Mouse (Mus musculus) T-cell, adult 2 months (primary cell): ENCODE measurements at regions not wholly inside any gene's neighbourhood (a gene's known extent, or its start where the extent isn't known, plus 50 kb on each side); places are given as distances from the start of the nearest gene placed in this dataset.
A peak's percentile ranks its signal among the peaks of the same experiment; 100 is the strongest.
"Not testable (repeated sequence)": the region's sequence is repeated elsewhere in the genome, so short reads cannot be mapped to it uniquely, and the experiment has no call there.

Experiments
- DNase-seq: peaks from one replicate; pipeline ENCODE4 v3.0.0; 2022; ENCODE audit warnings: low spot score

DNA sequence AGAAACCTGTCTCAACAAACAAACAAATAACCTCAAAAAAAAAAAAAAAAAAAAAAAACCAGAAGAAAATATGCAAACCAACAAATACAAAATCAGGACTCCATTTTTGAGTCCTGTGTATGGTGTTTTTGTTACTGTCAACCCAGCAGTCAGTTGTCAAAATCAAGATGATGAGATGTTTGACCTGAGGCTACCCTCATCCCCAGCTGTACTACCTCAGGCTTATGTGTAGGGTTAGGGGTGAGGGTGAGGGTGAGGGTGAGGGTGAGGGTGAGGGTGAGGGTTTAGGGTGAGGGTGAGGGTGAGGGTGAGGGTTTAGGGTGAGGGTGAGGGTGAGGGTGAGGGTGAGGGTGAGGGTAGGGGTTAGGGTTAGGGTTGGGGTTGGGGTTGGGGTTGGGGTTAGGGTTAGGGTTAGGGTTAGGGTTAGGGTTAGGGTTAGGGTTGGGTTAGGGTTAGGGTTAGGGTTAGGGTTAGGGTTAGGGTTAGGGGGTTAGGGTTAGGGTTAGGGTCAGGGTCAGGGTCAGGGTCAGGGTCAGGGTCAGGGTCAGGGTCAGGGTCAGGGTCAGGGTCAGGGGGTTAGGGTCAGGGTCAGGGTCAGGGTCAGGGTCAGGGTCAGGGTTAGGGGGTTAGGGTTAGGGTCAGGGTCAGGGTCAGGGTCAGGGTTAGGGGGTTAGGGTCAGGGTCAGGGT lies 97.0 kb upstream of the Vmn2r87 start:
- DNase-seq: peak; percentile 15

DNA sequence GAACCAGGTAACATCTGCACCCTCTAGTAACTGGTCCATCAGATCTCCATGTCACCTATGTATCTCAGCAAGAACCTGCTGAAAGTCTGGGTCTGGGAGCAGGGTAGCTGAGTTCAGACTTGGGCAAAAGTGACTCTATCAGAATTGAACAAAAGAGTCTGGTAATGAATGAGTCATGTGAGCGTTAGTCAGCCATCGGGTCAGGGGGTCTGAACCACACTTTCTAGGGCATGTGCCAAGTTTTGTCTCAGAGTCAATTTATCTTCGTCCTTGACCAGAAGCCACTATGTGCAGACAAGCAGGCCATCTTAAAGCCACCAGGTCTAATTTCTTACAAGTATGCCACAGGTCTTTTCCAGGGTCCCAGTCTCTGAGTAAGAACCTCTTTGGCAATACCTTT lies 69.2 kb upstream of the Vmn2r87 start:
- not testable (repeated sequence) for DNase-seq

DNA sequence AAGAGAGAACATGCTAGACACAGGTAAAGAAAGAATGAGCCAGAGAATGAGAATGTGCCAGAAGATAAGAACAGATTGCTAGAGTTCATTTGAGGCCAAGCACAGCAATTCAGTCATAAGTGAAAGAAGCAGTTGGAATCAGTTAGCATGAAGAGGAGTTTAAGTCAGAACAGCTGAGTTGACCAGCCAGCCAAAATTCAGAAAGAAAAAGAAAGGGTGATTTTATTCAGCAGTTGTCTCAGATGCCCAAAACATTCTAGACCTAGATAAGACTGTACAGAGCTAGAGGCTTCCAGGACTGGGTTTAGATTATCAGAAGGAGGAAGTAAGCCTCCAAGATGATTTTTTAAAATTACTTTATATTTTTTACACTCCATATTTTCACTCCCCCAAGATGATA lies 51.4 kb upstream of the Vmn2r87 start:
- no peak for DNase-seq
